Mouse (Mus musculus): ENCODE results near the gene Il11.

Gene Il11

GRCm38 (mm10) chr7:4743354-4743753, 39.3 kb downstream of the Il11 start:
- no peak for DNase-seq (ENCODE audit: low spot score in 2 of 2)

- DNase-seq (ENCODE audit: low spot score in 2 of 2) = no peak
Observed at GRCm38 (mm10) chr7:4742482-4742819, 40.2 kb downstream of the Il11 start.

- no peak for DNase-seq (ENCODE audit: low spot score in 2 of 2)
Observed at GRCm38 (mm10) chr7:4741672-4742481, 40.8 kb downstream of the Il11 start.

GRCm38 (mm10) chr7:4741151-4741550, 41.5 kb downstream of the Il11 start:
- no peak for DNase-seq (ENCODE audit: low spot score in 2 of 2)

GRCm38 (mm10) chr7:4740309-4740727, 42.3 kb downstream of the Il11 start:
- no peak for DNase-seq (ENCODE audit: low spot score in 2 of 2)

- DNase-seq (ENCODE audit: low spot score in 2 of 2) = peak; percentile 98 to 100
Observed at GRCm38 (mm10) chr7:4739544-4740275, 42.9 kb downstream of the Il11 start, which contains the start of gene Kmt5c. TSS of gene Kmt5c (plus strand) at chr7:4740115.

GRCm38 (mm10) chr7:4739041-4739543, 43.6 kb downstream of the Il11 start:
- no peak for DNase-seq (ENCODE audit: low spot score in 2 of 2)

- no peak for DNase-seq (ENCODE audit: low spot score in 2 of 2)
Observed at GRCm38 (mm10) chr7:4732968-4733392, 49.7 kb downstream of the Il11 start.

- no peak for DNase-seq (ENCODE audit: low spot score in 2 of 2)
Observed at GRCm38 (mm10) chr7:4731090-4731489, 51.6 kb downstream of the Il11 start.

GRCm38 (mm10) chr7:4725169-4725568, 57.5 kb downstream of the Il11 start, which contains the start of gene Tmem150b:
TSS of gene Tmem150b (minus strand) at chr7:4725249.
- DNase-seq (ENCODE audit: low spot score in 2 of 2) = no peak

- DNase-seq (ENCODE audit: low spot score in 2 of 2) = no peak
Observed at GRCm38 (mm10) chr7:4724359-4724758, 58.3 kb downstream of the Il11 start.

GRCm38 (mm10) chr7:4723508-4723907, 59.2 kb downstream of the Il11 start:
- peak in 1 of 2 experiments; percentile 45 for DNase-seq (ENCODE audit: low spot score in 2 of 2)
